Mouse (Mus musculus) CD4-positive, CD25-positive, alpha-beta regulatory T cell, adult 4 months (primary cell): Measurements from ENCODE around the gene Bicdl2. TPM values are rescaled to one million over a fixed set of nuclear protein-coding genes. Genes with fewer than 3 reads are reported as not detected.

Experiments
- ATAC-seq: one replicate; pipeline ENCODE4 v1.8.0; 2017
- polyA plus RNA-seq, 2 experiments: library from polyadenylated mRNA; unstranded; fragments of 100-300 nt; shearing (Covaris generic); gene quantifications; one replicate each; pipeline ENCODE4 v1.2.1; 2017

Bicdl2 gene
- polyA plus RNA-seq, 2 experiments from 2014 or later = 0.22 to 0.66 TPM

DNA sequence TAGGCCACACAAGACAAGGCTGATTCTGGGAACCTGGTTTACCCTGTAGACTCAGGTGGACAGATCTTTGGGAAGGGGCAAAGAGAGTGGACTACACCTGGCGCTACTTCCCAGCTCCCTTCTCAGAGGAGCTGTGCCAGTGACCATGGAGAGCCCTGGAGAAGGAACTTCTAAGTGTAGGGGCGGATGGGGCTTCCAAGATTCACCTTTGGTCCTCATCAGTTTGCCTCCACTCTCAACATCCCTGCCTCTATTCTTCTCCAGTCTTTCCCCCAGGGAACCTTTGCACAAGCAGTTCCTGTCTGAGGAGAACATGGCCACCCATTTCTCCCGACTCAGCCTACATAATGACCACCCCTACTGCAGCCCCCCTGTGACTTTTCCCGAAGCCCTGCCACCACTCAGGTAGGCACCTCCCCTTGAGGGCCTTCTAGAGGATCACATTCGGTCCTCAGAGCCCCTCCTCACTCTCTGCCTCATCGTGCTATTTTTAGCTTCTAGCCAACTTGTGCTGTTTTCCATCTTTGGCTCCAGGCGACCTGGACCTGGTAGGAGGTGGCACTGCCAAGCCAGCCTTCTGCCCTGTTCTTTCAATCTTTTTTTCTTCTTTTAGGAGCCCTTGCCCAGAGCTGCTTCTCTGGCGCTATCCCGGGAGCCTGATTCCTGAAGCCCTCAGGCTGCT, 14.1 kb downstream of the Bicdl2 start:
- no peak for ATAC-seq

DNA sequence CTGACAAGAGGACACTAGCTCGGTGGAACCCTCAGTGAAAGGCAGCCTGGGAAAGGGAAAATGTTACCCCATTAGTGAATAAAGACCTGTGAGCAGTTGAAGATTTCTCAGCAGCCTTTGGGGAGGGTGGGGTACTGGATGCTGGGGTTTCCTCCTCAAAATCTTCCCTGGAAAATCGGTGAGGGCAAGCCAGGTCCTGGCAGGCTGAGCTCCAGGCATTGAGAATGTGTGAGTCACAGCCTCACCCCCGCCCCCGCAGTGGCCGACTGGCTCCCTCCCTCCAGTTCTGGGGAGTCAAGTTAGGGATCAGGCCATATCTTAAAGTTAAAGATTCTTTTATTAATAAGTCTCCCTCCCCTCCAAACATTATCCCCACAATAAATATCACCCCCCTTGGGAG, 14.8 kb downstream of the Bicdl2 start:
- no peak for ATAC-seq

GRCm38 (mm10) chr17:23675564-23676281, 15.4 kb downstream of the Bicdl2 start:
- ATAC-seq = no peak

DNA sequence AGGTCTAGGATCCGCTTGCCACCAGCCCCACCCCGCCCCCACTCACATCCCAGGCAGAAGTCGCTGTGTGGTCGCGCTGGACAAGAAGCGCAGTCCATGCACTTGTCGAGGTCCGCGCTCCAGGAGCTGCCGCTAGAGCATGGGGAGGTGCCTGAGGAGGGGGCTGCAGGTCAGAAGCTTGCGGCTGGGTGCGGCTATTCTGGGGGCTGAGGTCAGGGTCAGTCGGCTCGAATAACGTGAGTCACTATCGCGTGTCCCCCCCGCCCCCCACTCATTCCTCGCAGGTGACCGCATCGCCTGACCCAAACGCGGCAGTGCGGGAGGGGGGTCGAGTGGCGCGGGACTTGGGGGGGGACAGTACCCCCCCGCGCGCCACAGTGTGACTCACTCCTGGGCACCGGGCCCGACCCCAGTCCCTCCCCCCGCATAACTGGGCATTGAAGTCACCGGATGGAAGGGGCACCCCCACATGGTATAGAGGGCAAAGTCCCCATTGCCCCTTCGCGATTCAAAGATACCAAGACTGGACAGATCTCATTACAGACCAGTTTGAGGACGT, 16.2 kb downstream of the Bicdl2 start:
- no peak for ATAC-seq

DNA sequence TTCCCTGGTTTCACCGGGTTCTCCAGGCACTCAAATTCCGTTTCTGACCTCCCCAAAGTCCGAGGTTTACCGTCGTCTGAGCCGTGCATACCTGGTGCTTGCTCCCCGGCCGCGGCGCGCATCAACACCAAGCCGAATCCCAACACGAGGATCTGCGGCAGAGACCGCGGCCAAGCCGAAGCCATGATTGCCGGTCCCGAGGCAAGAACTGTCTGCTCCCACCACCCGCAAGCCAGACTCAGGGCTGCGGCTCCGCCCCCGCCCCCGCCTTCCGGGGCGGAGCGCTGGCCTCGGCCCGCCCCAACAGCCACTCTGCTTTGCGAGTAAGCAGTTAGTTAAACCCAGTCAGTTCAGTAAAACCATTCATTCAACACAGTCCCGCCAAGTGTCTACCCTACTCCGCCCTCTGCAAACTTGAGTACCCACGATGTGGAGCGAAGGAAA, 17.0 kb downstream of the Bicdl2 start, which contains the start of gene Tnfrsf12a:
Gene Tnfrsf12a, minus strand, starts transcription at position 233 of the 444 bp plus-strand sequence.
- peak; percentile 60 for ATAC-seq

DNA sequence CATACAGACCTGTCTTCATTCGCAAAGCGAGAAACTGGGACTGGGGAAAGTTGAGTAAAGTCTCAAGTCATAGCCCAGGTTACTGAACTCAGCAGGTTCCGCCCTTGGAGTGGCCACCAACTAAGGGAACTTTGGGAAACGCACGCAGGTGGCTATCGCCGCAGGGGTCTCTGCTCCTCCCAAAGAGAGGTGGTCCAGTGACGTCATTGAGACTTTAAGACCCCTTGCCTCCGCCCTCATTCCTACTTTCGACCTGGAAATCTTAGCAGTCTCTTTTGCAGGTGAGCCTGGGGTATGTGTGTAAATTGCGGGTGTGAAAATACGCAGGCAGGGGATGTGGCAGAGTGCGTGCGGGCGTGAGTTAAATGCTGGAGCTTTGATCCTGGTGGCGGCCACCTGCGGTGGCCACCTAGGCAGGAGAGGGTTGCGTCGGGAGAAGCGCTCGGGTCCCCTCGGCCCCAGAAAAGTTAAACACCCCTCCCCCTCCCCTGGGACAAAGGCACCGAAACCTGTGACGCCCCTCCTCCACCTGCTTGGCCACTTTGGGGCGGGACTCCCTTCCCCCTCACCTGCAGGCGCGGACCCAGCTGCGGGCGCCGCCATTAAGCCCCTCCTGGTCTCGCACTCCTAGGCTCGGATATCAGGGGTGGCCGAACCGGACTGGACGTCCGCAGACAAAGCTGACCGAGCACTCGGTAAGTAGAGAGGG, 19.0 kb downstream of the Bicdl2 start, which contains the start of gene Cldn6:
Gene Cldn6, plus strand, starts transcription at position 123 of the 709 bp plus-strand sequence.
- ATAC-seq = no peak

- ATAC-seq = no peak
Observed at GRCm38 (mm10) chr17:23680336-23680735, 20.0 kb downstream of the Bicdl2 start.

DNA sequence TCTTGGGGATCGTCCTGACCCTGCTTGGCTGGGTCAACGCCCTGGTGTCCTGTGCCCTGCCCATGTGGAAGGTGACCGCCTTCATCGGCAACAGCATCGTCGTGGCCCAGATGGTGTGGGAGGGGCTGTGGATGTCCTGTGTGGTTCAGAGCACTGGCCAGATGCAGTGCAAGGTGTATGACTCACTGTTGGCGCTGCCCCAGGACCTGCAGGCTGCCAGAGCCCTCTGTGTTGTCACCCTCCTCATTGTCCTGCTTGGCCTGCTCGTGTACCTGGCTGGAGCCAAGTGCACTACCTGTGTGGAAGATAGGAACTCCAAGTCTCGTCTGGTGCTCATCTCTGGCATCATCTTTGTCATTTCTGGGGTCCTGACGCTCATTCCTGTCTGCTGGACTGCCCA, 20.8 kb downstream of the Bicdl2 start:
- ATAC-seq = no peak

DNA sequence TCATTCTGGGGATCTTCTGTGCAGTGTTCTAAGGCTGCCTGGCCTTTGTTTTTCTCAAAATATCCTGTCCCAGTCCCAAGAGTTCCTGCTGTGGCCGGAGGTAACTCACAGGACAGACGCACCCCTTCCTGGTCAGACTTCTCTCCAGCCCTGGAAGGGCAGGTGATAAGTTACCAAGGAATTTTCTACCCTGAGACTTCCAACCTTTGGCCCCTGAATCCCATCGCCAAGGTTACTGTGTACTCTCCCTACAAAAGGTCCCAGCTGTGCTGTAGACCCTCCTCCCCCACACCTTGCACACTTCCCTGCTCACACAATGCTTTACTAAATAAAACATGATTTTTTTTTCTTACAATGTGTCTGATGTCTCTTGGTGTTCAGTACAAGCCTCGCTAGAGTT, 21.8 kb downstream of the Bicdl2 start:
- ATAC-seq = no peak

DNA sequence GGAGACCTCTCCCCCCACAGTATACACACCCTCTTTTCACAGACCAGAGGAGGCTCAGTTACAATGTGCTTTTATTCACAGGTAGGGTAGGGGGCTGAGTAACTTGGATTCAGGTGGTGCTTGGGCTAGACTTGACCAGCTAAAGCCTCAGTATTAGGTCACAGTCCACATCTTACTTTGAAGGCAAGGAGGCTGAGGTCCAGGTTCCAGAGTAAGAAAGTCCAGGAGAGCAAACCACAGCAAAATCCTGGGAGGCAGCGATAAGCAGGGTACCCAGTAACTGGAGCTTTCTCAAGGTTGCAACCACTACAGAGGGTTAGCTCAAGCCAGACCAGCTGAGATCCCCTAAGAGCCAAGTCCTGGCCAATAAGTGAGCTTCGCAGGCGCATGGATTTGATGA, 22.2 kb downstream of the Bicdl2 start:
- ATAC-seq = no peak

DNA sequence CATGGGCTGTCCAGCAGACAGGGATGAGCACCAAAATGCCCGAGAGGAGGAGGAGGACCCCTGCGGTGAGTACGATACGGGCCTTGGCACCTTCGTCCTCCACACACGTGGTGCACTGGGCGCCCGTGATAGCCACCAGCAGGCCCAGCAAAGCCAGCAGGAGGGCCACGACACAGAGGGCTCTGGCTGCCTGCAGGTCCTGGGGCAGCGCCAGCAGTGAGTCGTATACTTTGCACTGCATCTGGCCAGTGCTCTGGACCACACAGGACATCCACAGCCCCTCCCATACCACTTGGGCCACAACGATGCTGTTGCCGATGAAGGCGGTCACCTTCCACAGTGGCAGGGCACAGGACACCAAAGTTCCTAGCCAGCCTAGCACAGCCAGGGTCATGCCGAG, 22.9 kb downstream of the Bicdl2 start:
- no peak for ATAC-seq

DNA sequence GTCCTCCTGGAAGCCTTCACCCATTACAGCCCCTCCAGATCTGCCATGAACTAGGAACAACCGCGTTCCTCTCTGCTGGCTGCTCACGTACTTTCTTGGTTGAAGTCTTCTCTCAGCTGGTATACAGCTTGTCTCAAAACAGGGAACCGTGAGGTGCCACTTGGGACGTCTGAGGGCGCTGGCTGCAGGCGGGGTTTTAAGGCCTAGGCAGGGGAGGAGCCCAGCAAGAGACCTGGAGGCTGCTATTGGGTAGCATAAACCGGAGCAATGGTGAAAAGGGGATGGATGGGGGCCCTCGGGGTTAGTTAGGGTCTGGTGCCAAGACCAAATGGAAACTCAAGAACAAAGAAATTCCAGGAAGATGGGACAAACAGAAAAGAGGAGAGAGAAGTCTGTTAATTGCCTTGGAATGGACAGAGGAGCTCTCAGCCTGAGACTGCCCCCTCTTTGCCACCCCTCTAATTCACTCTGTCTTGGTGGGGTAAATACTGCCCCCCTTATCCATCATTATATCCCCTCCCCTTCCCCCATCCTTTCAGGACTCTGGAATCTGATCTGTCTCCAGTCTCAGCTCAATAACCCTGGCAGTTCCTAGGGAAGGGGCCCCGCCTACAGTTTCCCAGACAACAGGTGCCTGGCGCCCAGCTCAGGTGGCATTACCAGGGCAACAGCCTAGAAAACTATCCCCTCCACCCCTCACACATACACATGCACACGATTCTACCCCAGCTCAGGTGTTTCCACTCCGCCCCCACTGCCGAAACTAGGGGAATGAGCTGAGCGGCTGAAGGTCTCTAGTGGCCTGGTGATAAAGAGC, 23.8 kb downstream of the Bicdl2 start, which contains the start of gene Cldn9:
Gene Cldn9, minus strand, starts transcription at position 171 of the 817 bp plus-strand sequence.
- ATAC-seq = no peak

- ATAC-seq = no peak
Observed at GRCm38 (mm10) chr17:23694491-23694890, 34.2 kb downstream of the Bicdl2 start.

- ATAC-seq = no peak
Observed at GRCm38 (mm10) chr17:23695801-23696200, 35.5 kb downstream of the Bicdl2 start.

- peak; percentile 39 for ATAC-seq
Observed at GRCm38 (mm10) chr17:23699131-23700077, 39.1 kb downstream of the Bicdl2 start.

GRCm38 (mm10) chr17:23700079-23700478, 39.8 kb downstream of the Bicdl2 start:
- ATAC-seq = peak; percentile 98

DNA sequence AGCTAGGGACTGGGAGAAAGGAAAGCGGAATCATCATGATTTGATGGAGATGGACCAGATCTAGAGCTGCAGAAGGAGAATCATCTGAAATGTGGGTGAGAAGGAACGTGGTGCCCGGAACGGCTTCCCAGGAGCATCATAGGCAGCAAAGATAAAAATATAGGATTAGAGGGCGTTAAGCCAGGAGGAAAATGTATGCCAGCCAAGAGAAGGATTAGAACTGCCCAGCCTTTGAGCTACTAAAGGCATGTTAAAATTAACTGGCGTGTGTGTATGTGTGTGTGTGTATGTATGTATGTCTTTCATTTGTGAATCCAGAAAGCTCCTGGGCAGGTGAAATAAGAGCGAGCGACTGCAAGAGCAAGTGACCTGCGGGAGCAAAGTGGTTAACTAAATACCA, 43.0 kb downstream of the Bicdl2 start:
- no peak for ATAC-seq

GRCm38 (mm10) chr17:23704741-23705140, 44.4 kb downstream of the Bicdl2 start:
- no peak for ATAC-seq

- ATAC-seq = no peak
Observed at GRCm38 (mm10) chr17:23705525-23706104, 45.3 kb downstream of the Bicdl2 start.

- peak; percentile 62 for ATAC-seq
Observed at GRCm38 (mm10) chr17:23706212-23706611, 45.9 kb downstream of the Bicdl2 start.
